Mouse (Mus musculus): Measurements from ENCODE around the gene Gm26602.

GRCm38 (mm10) chr10:79873715-79874289 lies 36.9 kb upstream of the Gm26602 start:
- TF ChIP-seq CTCF (IDR thresholded peaks at IDR 0.05) (no peak), EP300 (IDR thresholded peaks at IDR 0.05) (no peak)

Measured in lung, postnatal 0 days (tissue).